Mouse (Mus musculus) liver, embryonic 14.5 days (tissue): ENCODE data around the gene Sox30. TPM values are rescaled to one million over a fixed set of nuclear protein-coding genes. Genes with fewer than 3 reads are reported as not detected.

Source experiments
- ATAC-seq: fragments of 200-750 bp; cut with Nextera tagmentation; 2 replicates; pipeline ENCODE4 v1.8.0; 2017; ENCODE audit warnings: moderate number of reproducible peaks, mild to moderate bottlenecking, moderate library complexity; ENCODE audit not compliant: insufficient read depth
- DNase-seq, 3 experiments: peaks; one replicate each; pipeline ENCODE4 v3.0.0-alpha.2; 2012 to 2013; ENCODE audit warnings: low read depth in 3 of 3, low spot score in 3 of 3
- H3K27ac ChIP-seq: fragments of 300-500 bp; sonication (generic); 2 replicates; pipeline ENCODE4 v1.5.1; 2014; ENCODE audit warnings: moderate library complexity, mild to moderate bottlenecking, control low read depth, inconsistent platforms
- H3K27me3 ChIP-seq: fragments of 300-500 bp; sonication (generic); 2 replicates; pipeline ENCODE4 v1.6.1; 2014; ENCODE audit warnings: mild to moderate bottlenecking, low read length, moderate library complexity; ENCODE audit not compliant: control insufficient read depth, insufficient read depth
- H3K36me3 ChIP-seq: fragments of 300-500 bp; sonication (generic); replicated peaks from 2 replicates; pipeline ENCODE4 v1.6.1; 2014; ENCODE audit warnings: low read depth; ENCODE audit not compliant: control insufficient read depth, insufficient read depth
- H3K4me1 ChIP-seq, 2 experiments: fragments of 200-500 bp in 1 of 2; fragments of 300-500 bp in 1 of 2; sonication (generic) in 1 of 2; replicated peaks; 2 replicates each; pipeline ENCODE4 v1.6.1; 2012 to 2014; ENCODE audit warnings: antibody characterized with exemption in 1 of 2, inconsistent platforms in 1 of 2, low read length in 1 of 2; ENCODE audit not compliant: control insufficient read depth in 2 of 2, insufficient read depth in 2 of 2
- H3K4me2 ChIP-seq: fragments of 300-500 bp; sonication (generic); 2 replicates; pipeline ENCODE4 v1.6.1; 2014; ENCODE audit warnings: low read depth, mild to moderate bottlenecking, control low read depth, moderate library complexity
- H3K4me3 ChIP-seq, 2 experiments: fragments of 200-500 bp in 1 of 2; fragments of 300-500 bp in 1 of 2; sonication (generic) in 1 of 2; 2 replicates each; pipeline ENCODE4 v1.5.1; 2012 to 2014; ENCODE audit warnings: low read depth in 2 of 2, low read length in 2 of 2, mild to moderate bottlenecking in 2 of 2, control low read depth in 1 of 2, inconsistent platforms in 1 of 2, moderate library complexity in 1 of 2; ENCODE audit not compliant: insufficient read depth in 1 of 2
- H3K9ac ChIP-seq: fragments of 300-500 bp; sonication (generic); replicated peaks from 2 replicates; pipeline ENCODE4 v1.6.1; 2014; ENCODE audit warnings: mild to moderate bottlenecking, control low read depth, moderate library complexity
- H3K9me3 ChIP-seq: fragments of 300-500 bp; sonication (generic); 2 replicates; pipeline ENCODE4 v1.6.1; 2016; ENCODE audit warnings: low read length, mixed read lengths; ENCODE audit not compliant: control insufficient read depth
- CTCF ChIP-seq: IDR thresholded peaks from 2 replicates; pipeline ENCODE4 v1.5.1; 2016; ENCODE audit warnings: antibody characterized with exemption, low read depth, control low read depth
- EP300 ChIP-seq: IDR thresholded peaks from 2 replicates; pipeline ENCODE4 v1.6.1; 2016; ENCODE audit warnings: antibody characterized with exemption, low read depth
- WGBS: fragments of 180-500 bp; shearing (Covaris S2); extraction: QIAGEN DNeasy Blood & Tissue Kit; methylation state at CpG from one replicate; pipeline ENCODE4 v1.1.7; 2014; ENCODE audit not compliant: insufficient replicate concordance; 5-methylcytosine and 5-hydroxymethylcytosine counted together
- polyA plus RNA-seq, 2 experiments: library from polyadenylated mRNA; depleted of rRNA in 1 of 2; stranded (reverse) in 1 of 2; unstranded in 1 of 2; fragments of >200 nt; fragmentation: Nextera tagmentation in 1 of 2; extraction: Ambion mirVana in 1 of 2; gene quantifications; 2 replicates each; pipeline versions ENCODE4 v1.2.1 to v1.2.3; 2012 to 2014

The Sox30 gene
- polyA plus RNA-seq, 2 experiments, result 0.02 TPM; not detected in 1

GRCm38 (mm10) chr11:46062993-46063731 lies 83.1 kb downstream of the Sox30 start:
- 45% methylated on average over 9 of the region's 9 CpGs for WGBS
- Histone ChIP-seq H3K9ac (no peak overlapping the region), H3K9me3 (no peaks in the 10 kb centered on the region), H3K36me3 (no peaks in the 10 kb centered on the region), H3K4me3 (no peak overlapping the region), H3K4me1 (peaks cover 4 to 10% of the 10 kb centered on the region in 2 experiments; a peak in 3 of 4 replicates), H3K4me2 (no peak overlapping the region), H3K27ac (no peak overlapping the region), H3K27me3 (peaks cover 11% of the 10 kb centered on the region)
- peak; percentile 33 for TF ChIP-seq CTCF
- no peak for TF ChIP-seq EP300
- no peak for ATAC-seq
- DNase-seq, result no peak

- WGBS, result 52% methylated on average over 8 of the region's 8 CpGs
- H3K27ac ChIP-seq, result no peak overlapping the region
Observed at GRCm38 (mm10) chr11:46064767-46065166, 84.7 kb downstream of the Sox30 start.

GRCm38 (mm10) chr11:46065201-46066011 lies 85.3 kb downstream of the Sox30 start:
- Histone ChIP-seq H3K4me1 (peaks cover 4 to 13% of the 10 kb centered on the region in 2 experiments; a peak in 3 of 4 replicates), H3K4me2 (no peak overlapping the region), H3K27me3 (peaks cover 7% of the 10 kb centered on the region), H3K9ac (no peak overlapping the region), H3K9me3 (no peaks in the 10 kb centered on the region), H3K27ac (no peak overlapping the region), H3K4me3 (no peak overlapping the region), H3K36me3 (no peaks in the 10 kb centered on the region)
- no peak for TF ChIP-seq CTCF
- no peak for TF ChIP-seq EP300
- no peak for DNase-seq
- ATAC-seq, result peak; percentile 67
- WGBS, result 40% methylated on average over 21 of the region's 21 CpGs

More at GRCm38 (mm10) chr11:46064767-46065166, 84.7 kb downstream of the Sox30 start:
- no peak for ATAC-seq
- H3K4me3 ChIP-seq, result no peak overlapping the region
- H3K36me3 ChIP-seq, result no peaks in the 10 kb centered on the region
- H3K4me2 ChIP-seq, result no peak overlapping the region
- TF ChIP-seq EP300, result no peak
- TF ChIP-seq CTCF, result no peak
- H3K27me3 ChIP-seq, result peaks cover 7% of the 10 kb centered on the region
- H3K4me1 ChIP-seq, result peaks cover 4 to 13% of the 10 kb centered on the region in 2 experiments; a peak in 3 of 4 replicates
- no peaks in the 10 kb centered on the region for H3K9me3 ChIP-seq
- no peak overlapping the region for H3K9ac ChIP-seq
- no peak for DNase-seq

Other genes starting within 250 kb of the Sox30 start
- 36.3 and 46.0 TPM in 2 replicates for gene Clint1, start 128.3 kb upstream of the Sox30 start, polyA plus RNA-seq (2012; rRNA removed)
- gene Clint1, start 128.3 kb upstream of the Sox30 start, polyA plus RNA-seq (2014; fragmentation: Nextera tagmentation; extraction: Ambion mirVana), result 41.6 and 43.3 TPM in 2 replicates
- 2.5 and 2.6 TPM in 2 replicates for gene Lsm11, start 35.4 kb upstream of the Sox30 start, polyA plus RNA-seq (2012; rRNA removed)
- gene Lsm11, start 35.4 kb upstream of the Sox30 start, polyA plus RNA-seq (2014; fragmentation: Nextera tagmentation; extraction: Ambion mirVana), result 3.4 TPM in 2 replicates
- 5.9 and 8.7 TPM in 2 replicates for gene Thg1l, start 24.8 kb upstream of the Sox30 start, polyA plus RNA-seq (2012; rRNA removed)
- 6.3 and 6.5 TPM in 2 replicates for gene Thg1l, start 24.8 kb upstream of the Sox30 start, polyA plus RNA-seq (2014; fragmentation: Nextera tagmentation; extraction: Ambion mirVana)
- 2.6 and 2.8 TPM in 2 replicates for gene Gm12166, start 72.0 kb downstream of the Sox30 start, polyA plus RNA-seq (2012; rRNA removed)
- 4.1 and 4.7 TPM in 2 replicates for gene Gm12166, start 72.0 kb downstream of the Sox30 start, polyA plus RNA-seq (2014; fragmentation: Nextera tagmentation; extraction: Ambion mirVana)
- gene Adam19, start 75.7 kb downstream of the Sox30 start, polyA plus RNA-seq (2012; rRNA removed), result 1.1 and 1.2 TPM in 2 replicates
- 0.60 and 0.69 TPM in 2 replicates for gene Adam19, start 75.7 kb downstream of the Sox30 start, polyA plus RNA-seq (2014; fragmentation: Nextera tagmentation; extraction: Ambion mirVana)
- 0.02 and 0.04 TPM in 2 replicates for gene Nipal4, start 186.2 kb downstream of the Sox30 start, polyA plus RNA-seq (2012; rRNA removed)
- gene Nipal4, start 186.2 kb downstream of the Sox30 start, polyA plus RNA-seq (2014; fragmentation: Nextera tagmentation; extraction: Ambion mirVana), result not detected in 2 replicates